15 mouse cellular contexts compared by ENCODE assay signal in genomic region chr2:132096582-132096981, GRCm38 (mm10).
"Had no signal": no experiment of that assay in that cellular context is flagged by ENCODE, and none has a peak within 500 bp of the region (broad histone marks: within the 10 kb centered on the region; RNA-seq: fewer than 3 reads in every experiment).

No protein-coding gene starts in this region.

- H3K27ac ChIP-seq: limb, embryonic 13.5 days; liver, embryonic 12.5 days; lung, embryonic 15.5 days; midbrain, embryonic 13.5 days; neural tube, embryonic 15.5 days had no signal

- H3K9ac ChIP-seq: kidney, embryonic 15.5 days; limb, embryonic 13.5 days; liver, embryonic 12.5 days; liver, postnatal 0 days; lung, embryonic 15.5 days; midbrain, embryonic 13.5 days; neural tube, embryonic 15.5 days had no signal

- DNase-seq: kidney, adult 11 months; layer of hippocampus, adult 9-11 months; layer of hippocampus, postnatal 36 days; liver, postnatal 0 days; retina, postnatal 1 day; right cerebral cortex, postnatal 4 days; spleen, adult 18-20 months; thymus, postnatal 36 days had no signal

- H3K4me1 ChIP-seq: limb, embryonic 13.5 days; midbrain, embryonic 13.5 days had no signal

- H3K9me3 ChIP-seq: kidney, embryonic 15.5 days; limb, embryonic 13.5 days; liver, embryonic 12.5 days; lung, embryonic 15.5 days; midbrain, embryonic 13.5 days; neural tube, embryonic 15.5 days had no signal

- ATAC-seq: liver, embryonic 12.5 days; liver, postnatal 0 days; midbrain, embryonic 13.5 days had no signal

- H3K4me2 ChIP-seq: kidney, embryonic 15.5 days; limb, embryonic 13.5 days; liver, embryonic 12.5 days; lung, embryonic 15.5 days; midbrain, embryonic 13.5 days; neural tube, embryonic 15.5 days had no signal

- H3K4me3 ChIP-seq: kidney, embryonic 15.5 days; limb, embryonic 13.5 days; liver, embryonic 12.5 days; lung, embryonic 15.5 days; midbrain, embryonic 13.5 days; myocyte; neural tube, embryonic 15.5 days had no signal

- H3K27me3 ChIP-seq: kidney, embryonic 15.5 days; limb, embryonic 13.5 days; liver, embryonic 12.5 days; lung, embryonic 15.5 days; midbrain, embryonic 13.5 days; neural tube, embryonic 15.5 days had no signal
